Mouse (Mus musculus): Measurements from ENCODE around the gene Tmeff1.
A peak's percentile ranks its signal among the peaks of the same experiment; 100 is the strongest.
"Not testable (repeated sequence)": the region's sequence is repeated elsewhere in the genome, so short reads cannot be mapped to it uniquely, and the experiment has no call there.

The Tmeff1 gene

GRCm38 (mm10) chr4:48679728-48680127, 94.8 kb downstream of the Tmeff1 start:
- DNase-seq: not testable (repeated sequence)

- no peak for DNase-seq
These were observed 95.2 kb downstream of the Tmeff1 start for GRCm38 (mm10) chr4:48680214-48680613.

GRCm38 (mm10) chr4:48680648-48681343, 95.8 kb downstream of the Tmeff1 start:
- DNase-seq: peak; percentile 74

- no peak for DNase-seq
These were observed 98.2 kb downstream of the Tmeff1 start for GRCm38 (mm10) chr4:48683126-48683525.

- not testable (repeated sequence) for DNase-seq
These were observed 98.7 kb downstream of the Tmeff1 start for GRCm38 (mm10) chr4:48683633-48684209.

- no peak for DNase-seq
These were observed 99.7 kb downstream of the Tmeff1 start for GRCm38 (mm10) chr4:48684593-48685187.

GRCm38 (mm10) chr4:48688148-48688547, 103.2 kb downstream of the Tmeff1 start:
- DNase-seq: no peak

- peak; percentile 65 for DNase-seq
These were observed 105.7 kb downstream of the Tmeff1 start for GRCm38 (mm10) chr4:48690640-48691039.

GRCm38 (mm10) chr4:48691793-48692437, 106.9 kb downstream of the Tmeff1 start:
- peak; percentile 26 for DNase-seq

GRCm38 (mm10) chr4:48692736-48693292, 107.8 kb downstream of the Tmeff1 start:
- DNase-seq: no peak

- no peak for DNase-seq
These were observed 111.7 kb downstream of the Tmeff1 start for GRCm38 (mm10) chr4:48696706-48697105.

- DNase-seq: no peak
These were observed 112.3 kb downstream of the Tmeff1 start for GRCm38 (mm10) chr4:48697302-48697701.

Data from kidney, adult 9 months (tissue).